In genomic region chr1:162509329-162510012, GRCm38 (mm10) we compare ENCODE assay signal across 8 mouse cellular contexts. TPM values are rescaled to one million over a fixed set of nuclear protein-coding genes. Genes with fewer than 3 reads are reported as not detected.
A peak's percentile ranks its signal among the peaks of the same experiment; 100 is the strongest.
DNase-seq lines count a peak whose midpoint lies in the region; ATAC-seq lines count a peak whose summit lies in the region.

No protein-coding gene starts in this region.

- no peaks in the 10 kb centered on the region for H3K36me3 ChIP-seq in intestine, embryonic 16.5 days (ENCODE audit: control insufficient read depth, insufficient read depth, low read length)
- H3K36me3 ChIP-seq in midbrain, embryonic 16.5 days (ENCODE audit: control insufficient read depth, insufficient read depth, low read length), result no peaks in the 10 kb centered on the region

- H3K27me3 ChIP-seq in intestine, embryonic 16.5 days (replicated peaks; ENCODE audit: control insufficient read depth, insufficient read depth, low read length), result no peaks in the 10 kb centered on the region
- H3K27me3 ChIP-seq in midbrain, embryonic 16.5 days (ENCODE audit: control insufficient read depth, insufficient read depth, low read depth, low read length), result no peaks in the 10 kb centered on the region

- ATAC-seq in intestine, embryonic 16.5 days, result peak; percentile 77
- ATAC-seq in midbrain, embryonic 16.5 days, result 0 out of 2 replicates have a peak, but pooled peaks have one; percentile 51

- H3K4me2 ChIP-seq in intestine, embryonic 16.5 days (ENCODE audit: low read depth, low read length), result no peak overlapping the region
- H3K4me2 ChIP-seq in midbrain, embryonic 16.5 days (ENCODE audit: low read length), result no peak overlapping the region

- DNase-seq in left cerebral cortex, adult 9 months (ENCODE audit: low spot score in 2 of 2), result peak; percentile 36 to 42
- no peak for DNase-seq in left cerebral cortex, adult 18-20 months (ENCODE audit: low spot score in 2 of 2)
- DNase-seq in NIH3T3 (ENCODE audit: low read depth), result peak; percentile 84
- peak; percentile 14 to 37 for DNase-seq in gastrocnemius, adult 8-10 months (ENCODE audit: low spot score in 2 of 2)
- no peak for DNase-seq in spleen, postnatal 10 days (ENCODE audit: low spot score in 2 of 2)
- DNase-seq in cerebellum, adult 9-10 months, result no peak

- no peaks in the 10 kb centered on the region for H3K4me1 ChIP-seq in intestine, embryonic 16.5 days (ENCODE audit: control insufficient read depth, insufficient read depth, low read length)
- no peaks in the 10 kb centered on the region for H3K4me1 ChIP-seq in midbrain, embryonic 16.5 days (ENCODE audit: control insufficient read depth, insufficient read depth, low read length)

- WGBS in intestine, embryonic 16.5 days, result 39% methylated on average over 12 of the region's 12 CpGs
- 54% methylated on average over 12 of the region's 12 CpGs for WGBS in midbrain, embryonic 16.5 days

- no peak overlapping the region for H3K27ac ChIP-seq in intestine, embryonic 16.5 days (ENCODE audit: low read length)
- H3K27ac ChIP-seq in midbrain, embryonic 16.5 days (ENCODE audit: low read length), result no peak overlapping the region

- H3K9ac ChIP-seq in intestine, embryonic 16.5 days (ENCODE audit: low read depth, low read length), result no peak overlapping the region
- H3K9ac ChIP-seq in midbrain, embryonic 16.5 days (ENCODE audit: low read depth, low read length), result no peak overlapping the region

- H3K9me3 ChIP-seq in intestine, embryonic 16.5 days (ENCODE audit: control insufficient read depth, low read length), result no peaks in the 10 kb centered on the region
- no peaks in the 10 kb centered on the region for H3K9me3 ChIP-seq in midbrain, embryonic 16.5 days (replicated peaks; ENCODE audit: control insufficient read depth, low read length, poor library complexity, severe bottlenecking)

- no peak overlapping the region for H3K4me3 ChIP-seq in intestine, embryonic 16.5 days (ENCODE audit: low read length)
- H3K4me3 ChIP-seq in midbrain, embryonic 16.5 days (ENCODE audit: low read depth, low read length), result no peak overlapping the region

RNA-seq across cellular contexts. Expression of gene Dnm3, which starts 31.6 kb away (rescaled TPM):
- total RNA-seq in left cerebral cortex, adult 18-20 months (2021), result 100 to 1,000 TPM; 101 to 106 TPM
- 1 to 10 TPM; 4.6 to 7.6 (median 6.2) TPM for total RNA-seq in gastrocnemius, adult 8-10 months (2022)
- polyA plus RNA-seq in intestine, embryonic 16.5 days (2015; fragmentation: Nextera tagmentation; extraction: Ambion mirVana), result 4.7 and 5.2 TPM in 2 replicates
- polyA plus RNA-seq in midbrain, embryonic 16.5 days (2015; fragmentation: Nextera tagmentation; extraction: Ambion mirVana), result 66.2 and 69.4 TPM in 2 replicates

RNA-seq across cellular contexts. Expression of gene Mettl13, which starts 38.9 kb away (rescaled TPM):
- total RNA-seq in left cerebral cortex, adult 18-20 months (2021), result 10 to 100 TPM; 10.5 to 11.0 TPM
- 10 to 100 TPM in 2 of 4 experiments, 1 to 10 TPM in 2; 7.1 to 11.4 (median 10.0) TPM for total RNA-seq in gastrocnemius, adult 8-10 months (2022)
- polyA plus RNA-seq in intestine, embryonic 16.5 days (2015; fragmentation: Nextera tagmentation; extraction: Ambion mirVana), result 17.8 and 18.5 TPM in 2 replicates
- 18.0 and 20.1 TPM in 2 replicates for polyA plus RNA-seq in midbrain, embryonic 16.5 days (2015; fragmentation: Nextera tagmentation; extraction: Ambion mirVana)

Comparison
In these comparisons a context has a peak if more than half of its experiments do, and no peak if none do; other contexts are left out.
1. DNase-seq: peak in left cerebral cortex, adult 9 months (2 of 2), NIH3T3 (single experiment) and gastrocnemius, adult 8-10 months (2 of 2); none in left cerebral cortex, adult 18-20 months (0 of 2), spleen, postnatal 10 days (0 of 2) and cerebellum, adult 9-10 months (single experiment).
2. RNA of gene Dnm3, which starts 31.6 kb away (total RNA-seq): 101 to 106 TPM in left cerebral cortex, adult 18-20 months; 4.6 to 7.6 TPM in gastrocnemius, adult 8-10 months; every median in the first group is over 10 times any median in the second.